Mouse (Mus musculus) kidney, postnatal 0 days (tissue): ENCODE results near the gene Cbx5. TPM values are rescaled to one million over a fixed set of nuclear protein-coding genes. Genes with fewer than 3 reads are reported as not detected.

Experiments used
- ATAC-seq: fragments of 200-750 bp; cut with Nextera tagmentation; replicated peaks from 2 replicates; pipeline ENCODE4 v1.8.0; 2017; ENCODE audit warnings: low read depth, moderate number of reproducible peaks, moderate TSS enrichment, moderate library complexity; ENCODE audit not compliant: low FRiP score
- DNase-seq: peaks from one replicate; pipeline ENCODE4 v3.0.0-alpha.2; 2016; ENCODE audit warnings: low spot score
- H3K27ac ChIP-seq: fragments of 300-500 bp; sonication (generic); 2 replicates; pipeline ENCODE4 v1.5.1; 2014; ENCODE audit warnings: mild to moderate bottlenecking
- H3K27me3 ChIP-seq: fragments of 300-500 bp; sonication (generic); 2 replicates; pipeline ENCODE4 v1.6.1; 2014; ENCODE audit warnings: low read length, mixed read lengths; ENCODE audit not compliant: insufficient read depth
- H3K36me3 ChIP-seq: fragments of 300-500 bp; sonication (generic); 2 replicates; pipeline ENCODE4 v1.6.1; 2014; ENCODE audit warnings: low read length, mixed read lengths; ENCODE audit not compliant: insufficient read depth
- H3K4me1 ChIP-seq: fragments of 300-500 bp; sonication (generic); replicated peaks from 2 replicates; pipeline ENCODE4 v1.6.1; 2014; ENCODE audit warnings: antibody characterized with exemption, low read length, mixed read lengths; ENCODE audit not compliant: insufficient read depth
- H3K4me2 ChIP-seq: fragments of 300-500 bp; sonication (generic); 2 replicates; pipeline ENCODE4 v1.6.1; 2014; ENCODE audit warnings: mild to moderate bottlenecking, low read length, moderate library complexity, mixed read lengths
- H3K4me3 ChIP-seq: fragments of 300-500 bp; sonication (generic); replicated peaks from 2 replicates; pipeline ENCODE4 v1.5.1; 2014; ENCODE audit warnings: low read depth, low read length
- H3K9ac ChIP-seq: fragments of 300-500 bp; sonication (generic); 2 replicates; pipeline ENCODE4 v1.6.1; 2014; ENCODE audit warnings: low read depth, low read length
- H3K9me3 ChIP-seq: fragments of 300-500 bp; sonication (generic); replicated peaks from 2 replicates; pipeline ENCODE4 v1.6.1; 2016; ENCODE audit warnings: low read length, inconsistent platforms, mixed read lengths
- CTCF ChIP-seq: IDR thresholded peaks from 2 replicates; pipeline ENCODE4 v1.5.1; 2016; ENCODE audit warnings: antibody characterized with exemption, low read depth, mild to moderate bottlenecking, moderate library complexity
- WGBS: fragments of 180-500 bp; shearing (Covaris S2); extraction: QIAGEN DNeasy Blood & Tissue Kit; methylation state at CpG from one replicate; pipeline ENCODE4 v1.1.7; 2014; 5-methylcytosine and 5-hydroxymethylcytosine counted together
- polyA plus RNA-seq: library from polyadenylated mRNA; unstranded; fragments of >200 nt; fragmentation: Nextera tagmentation; extraction: Ambion mirVana; gene quantifications from 2 replicates; pipeline ENCODE4 v1.2.1, GENCODE M21; 2015

Gene Cbx5
- polyA plus RNA-seq, 1 experiment from 2014 or later, result 62.0 TPM

GRCm38 (mm10) chr15:103202088-103202793, 37.4 kb downstream of the Cbx5 start:
- peak; percentile 92 for DNase-seq
- peaks cover 2% of the 10 kb centered on the region; the same call in 1 of the 2 replicates for H3K4me1 ChIP-seq
- peaks cover 49% of the 10 kb centered on the region for H3K36me3 ChIP-seq
- H3K27ac ChIP-seq, result peak overlapping the region; percentile 51
- 34% methylated on average over 6 of the region's 6 CpGs for WGBS
- no peak overlapping the region for H3K9ac ChIP-seq
- no peaks in the 10 kb centered on the region for H3K9me3 ChIP-seq
- TF ChIP-seq CTCF, result no peak
- peak; percentile 49; the same call in 1 of the 2 replicates for ATAC-seq
- no peaks in the 10 kb centered on the region for H3K27me3 ChIP-seq
- H3K4me3 ChIP-seq, result no peak overlapping the region
- no peak overlapping the region for H3K4me2 ChIP-seq

DNA sequence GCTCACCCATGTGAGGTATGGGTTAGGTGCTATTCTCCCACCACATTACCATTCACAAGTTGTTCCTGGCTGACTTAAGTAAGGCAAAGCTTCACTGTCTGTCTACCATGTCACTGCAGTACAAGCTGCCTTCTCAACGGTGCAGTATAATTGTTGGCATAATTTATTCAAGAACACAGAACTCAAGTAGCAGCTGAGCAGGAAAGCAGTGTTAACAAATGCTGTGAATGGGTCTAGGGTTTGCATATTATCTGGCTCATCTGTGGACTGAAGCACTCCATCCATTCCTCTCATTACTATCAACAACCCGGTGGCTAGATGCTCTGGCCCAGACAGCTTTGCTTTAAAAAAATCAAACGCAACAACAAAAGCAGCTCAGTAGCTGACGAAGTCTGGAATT, 41.8 kb downstream of the Cbx5 start:
- H3K27ac ChIP-seq, result no peak overlapping the region
- H3K4me1 ChIP-seq, result peaks cover 2% of the 10 kb centered on the region; the same call in 1 of the 2 replicates
- TF ChIP-seq CTCF, result no peak
- H3K9ac ChIP-seq, result no peak overlapping the region
- ATAC-seq, result no peak
- H3K36me3 ChIP-seq, result peaks cover 48% of the 10 kb centered on the region
- no peak overlapping the region for H3K4me2 ChIP-seq
- H3K27me3 ChIP-seq, result no peaks in the 10 kb centered on the region
- WGBS, result 85% methylated on average over 4 of the region's 4 CpGs
- DNase-seq, result no peak
- H3K9me3 ChIP-seq, result no peaks in the 10 kb centered on the region
- no peak overlapping the region for H3K4me3 ChIP-seq

DNA sequence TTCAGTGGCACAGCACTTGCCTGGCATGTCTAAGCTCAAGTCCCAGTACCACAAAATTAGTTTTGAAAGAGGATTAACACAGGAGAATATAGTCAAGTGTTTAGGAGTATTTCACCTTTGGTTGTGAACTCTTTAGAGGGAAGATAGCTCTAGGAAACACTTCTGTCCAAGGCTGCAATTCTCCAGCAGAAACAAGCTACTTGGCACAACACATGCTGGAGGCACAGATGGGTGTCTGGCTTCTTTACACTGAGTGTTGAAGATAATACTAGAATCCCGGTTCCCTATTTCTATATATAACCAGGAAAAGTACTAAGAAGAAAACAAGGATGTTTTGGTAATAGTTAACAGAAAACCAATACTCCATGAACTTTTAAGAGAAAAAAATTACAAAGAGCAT, 42.8 kb downstream of the Cbx5 start:
- TF ChIP-seq CTCF, result no peak
- H3K9me3 ChIP-seq, result no peaks in the 10 kb centered on the region
- no peak overlapping the region for H3K9ac ChIP-seq
- ATAC-seq (no peak), DNase-seq (no peak)
- H3K4me1 ChIP-seq, result peaks cover 2% of the 10 kb centered on the region; the same call in 1 of the 2 replicates
- H3K36me3 ChIP-seq, result peaks cover 50% of the 10 kb centered on the region
- H3K27me3 ChIP-seq, result no peaks in the 10 kb centered on the region
- WGBS, result 85% methylated on average over 1 of the region's 1 CpGs
- H3K4me2 ChIP-seq, result no peak overlapping the region
- H3K4me3 ChIP-seq, result no peak overlapping the region
- H3K27ac ChIP-seq, result no peak overlapping the region

- 64% methylated on average over 2 of the region's 2 CpGs for WGBS
- Histone ChIP-seq H3K9me3 (no peaks in the 10 kb centered on the region), H3K9ac (no peak overlapping the region), H3K4me2 (no peak overlapping the region), H3K4me3 (no peak overlapping the region), H3K27me3 (no peaks in the 10 kb centered on the region), H3K27ac (no peak overlapping the region), H3K36me3 (peaks cover 31% of the 10 kb centered on the region), H3K4me1 (peaks cover 5% of the 10 kb centered on the region)
- no peak for TF ChIP-seq CTCF
- DNase-seq (peak; percentile 58), ATAC-seq (no peak)
Measured at GRCm38 (mm10) chr15:103193606-103194005, 46.0 kb downstream of the Cbx5 start.

GRCm38 (mm10) chr15:103190531-103191462, 48.8 kb downstream of the Cbx5 start:
- H3K9me3 ChIP-seq, result no peaks in the 10 kb centered on the region
- H3K4me2 ChIP-seq, result no peak overlapping the region
- DNase-seq, result peak; percentile 81
- peaks cover 5% of the 10 kb centered on the region for H3K4me1 ChIP-seq
- H3K4me3 ChIP-seq, result no peak overlapping the region
- no peaks in the 10 kb centered on the region for H3K27me3 ChIP-seq
- H3K36me3 ChIP-seq, result peaks cover 11% of the 10 kb centered on the region; the same call in 1 of the 2 replicates
- no peak overlapping the region for H3K9ac ChIP-seq
- peak; percentile 58; the same call in 1 of the 2 replicates for ATAC-seq
- H3K27ac ChIP-seq, result peak overlapping the region; percentile 48; the same call in 1 of the 2 replicates
- WGBS, result 23% methylated on average over 10 of the region's 10 CpGs
- peak; percentile 80 for TF ChIP-seq CTCF

DNA sequence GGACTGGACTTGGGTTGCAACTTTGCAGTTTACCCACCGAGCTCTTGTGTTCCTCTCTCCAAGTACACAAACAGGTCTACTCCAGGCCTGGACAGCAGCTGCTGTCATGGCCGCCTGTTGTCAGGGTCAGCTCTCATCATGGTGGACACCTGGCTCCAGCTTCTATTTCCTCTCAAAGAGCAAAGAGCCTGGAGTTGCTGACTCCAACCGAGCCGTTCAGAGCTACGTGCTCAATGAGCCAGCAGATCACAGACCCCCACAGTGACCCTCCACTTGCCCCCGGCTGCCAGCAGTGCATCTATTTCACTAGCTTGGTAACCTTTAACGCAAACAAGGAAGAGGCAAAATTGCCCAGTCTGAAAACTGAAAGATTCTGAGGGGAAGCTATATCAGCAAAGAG, 49.5 kb downstream of the Cbx5 start:
- TF ChIP-seq CTCF, result no peak
- no peaks in the 10 kb centered on the region for H3K27me3 ChIP-seq
- 34% methylated on average over 7 of the region's 7 CpGs for WGBS

More for the DNA sequence above, 49.5 kb downstream of the Cbx5 start:
- H3K4me1 ChIP-seq, result peaks cover 5% of the 10 kb centered on the region
- no peak overlapping the region for H3K4me3 ChIP-seq
- no peaks in the 10 kb centered on the region for H3K9me3 ChIP-seq
- no peak for DNase-seq
- H3K36me3 ChIP-seq, result peaks cover 5% of the 10 kb centered on the region; the same call in 1 of the 2 replicates
- peak overlapping the region; percentile 48; the same call in 1 of the 2 replicates for H3K27ac ChIP-seq
- H3K9ac ChIP-seq, result no peak overlapping the region
- 0 out of 2 replicates have a peak, but pooled peaks have one; percentile 23 for ATAC-seq
- H3K4me2 ChIP-seq, result no peak overlapping the region
